Mouse (Mus musculus) bone marrow macrophage, adult 2 months (primary cell): ENCODE measurements around the gene Asf1a. TPM values are rescaled to one million over a fixed set of nuclear protein-coding genes. Genes with fewer than 3 reads are reported as not detected.

Experiments used
- H3K27ac ChIP-seq: 2 replicates; pipeline ENCODE4 v1.5.1; 2012; ENCODE audit warnings: low read depth, low read length; ENCODE audit not compliant: insufficient read depth
- H3K4me1 ChIP-seq: 2 replicates; pipeline ENCODE4 v1.6.1; 2012; ENCODE audit warnings: low read length; ENCODE audit not compliant: control insufficient read depth, insufficient read depth
- H3K4me3 ChIP-seq: 2 replicates; pipeline ENCODE4 v1.5.1; 2012; ENCODE audit warnings: mild to moderate bottlenecking, low read length, moderate library complexity; ENCODE audit not compliant: insufficient read depth
- CTCF ChIP-seq: IDR thresholded peaks from 2 replicates; pipeline ENCODE4 v1.5.1; 2012; ENCODE audit warnings: low read depth, mild to moderate bottlenecking, low read length, moderate library complexity
- POLR2A ChIP-seq: IDR thresholded peaks from 2 replicates; pipeline ENCODE4 v1.6.1; 2012; ENCODE audit warnings: mild to moderate bottlenecking, low read depth, low read length, borderline replicate concordance
- polyA plus RNA-seq: library from polyadenylated mRNA; stranded (reverse); fragments of >200 nt; gene quantifications from 2 replicates; pipeline ENCODE4 v1.2.4, GENCODE M21; 2012; ENCODE audit not compliant: missing spikeins, insufficient read depth, insufficient read length

Gene Asf1a
- polyA plus RNA-seq: 17.4 and 17.9 TPM in 2 replicates

- Histone ChIP-seq H3K4me3 (peak within 1 kb of the TSS; percentile 74), H3K4me1 (peaks cover 15% of the 10 kb centered on the region), H3K27ac (peak within 1 kb of the TSS; percentile 76)
- TF ChIP-seq CTCF: no peak
- TF ChIP-seq POLR2A: no peak
Measured at GRCm38 (mm10) chr10:53596677-53597120, at the start of gene Asf1a. Asf1a (plus strand) TSS chr10:53596757.

GRCm38 (mm10) chr10:53562001-53562400 lies 34.6 kb upstream of the Asf1a start:
- no peak for TF ChIP-seq CTCF
- no peak for TF ChIP-seq POLR2A
- no peak overlapping the region for H3K4me3 ChIP-seq
- H3K4me1 ChIP-seq: no peaks in the 10 kb centered on the region
- H3K27ac ChIP-seq: no peak overlapping the region

DNA sequence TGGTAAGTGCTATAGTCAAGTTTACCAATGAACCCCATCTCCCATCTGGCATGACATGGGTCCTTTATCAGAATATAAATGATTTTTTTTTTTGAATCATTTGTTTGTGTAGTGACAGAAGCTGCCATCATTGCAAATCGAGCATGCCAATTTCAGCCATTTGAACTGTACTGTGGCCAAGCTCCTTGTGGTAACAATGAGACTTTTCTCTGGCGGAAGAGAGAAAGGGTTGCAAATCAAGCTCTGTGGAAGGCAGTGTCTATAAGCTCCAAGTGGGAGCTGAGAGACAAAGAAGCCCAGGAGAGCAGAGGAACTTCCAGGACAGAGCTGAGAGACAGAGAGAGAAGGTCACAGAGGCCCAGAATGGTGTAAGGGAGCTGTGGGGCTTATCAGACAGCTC lies 31.0 kb upstream of the Asf1a start:
- no peaks in the 10 kb centered on the region for H3K4me1 ChIP-seq
- H3K4me3 ChIP-seq: no peak overlapping the region
- TF ChIP-seq CTCF: no peak
- TF ChIP-seq POLR2A: no peak
- no peak overlapping the region for H3K27ac ChIP-seq

DNA sequence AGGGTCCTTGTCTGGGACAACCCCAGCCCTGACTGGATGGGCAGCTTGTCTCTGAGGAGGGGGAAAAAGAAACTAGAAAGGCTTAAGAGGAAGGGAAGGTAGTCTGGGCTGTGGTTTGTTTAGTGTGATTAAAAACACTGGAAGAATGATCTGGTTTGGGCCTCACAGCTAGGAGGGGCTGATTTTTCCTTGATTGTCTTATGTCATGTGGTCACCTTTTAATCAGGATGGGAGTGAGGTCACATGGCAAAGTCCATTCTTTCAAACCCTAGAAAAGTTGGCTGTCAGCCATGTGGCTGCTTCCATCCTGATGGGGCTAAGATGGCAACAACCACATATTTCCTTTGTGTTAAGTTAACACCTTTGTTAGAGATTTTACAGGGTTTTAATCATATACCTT lies 28.0 kb upstream of the Asf1a start:
- Histone ChIP-seq H3K27ac (no peak overlapping the region), H3K4me3 (no peak overlapping the region), H3K4me1 (no peaks in the 10 kb centered on the region)
- TF ChIP-seq POLR2A (no peak), CTCF (no peak)

GRCm38 (mm10) chr10:53580137-53580536 lies 16.4 kb upstream of the Asf1a start:
- H3K27ac ChIP-seq: no peak overlapping the region
- no peaks in the 10 kb centered on the region for H3K4me1 ChIP-seq
- H3K4me3 ChIP-seq: no peak overlapping the region
- TF ChIP-seq CTCF: no peak
- TF ChIP-seq POLR2A: no peak

- no peaks in the 10 kb centered on the region for H3K4me1 ChIP-seq
- TF ChIP-seq POLR2A (no peak), CTCF (no peak)
- no peak overlapping the region for H3K4me3 ChIP-seq
Measured at GRCm38 (mm10) chr10:53580621-53581081, 15.9 kb upstream of the Asf1a start.

GRCm38 (mm10) chr10:53581087-53581486 lies 15.5 kb upstream of the Asf1a start:
- H3K4me3 ChIP-seq: no peak overlapping the region
- TF ChIP-seq POLR2A (no peak), CTCF (no peak)
- no peaks in the 10 kb centered on the region for H3K4me1 ChIP-seq
- no peak overlapping the region for H3K27ac ChIP-seq

More at GRCm38 (mm10) chr10:53580621-53581081, 15.9 kb upstream of the Asf1a start:
- no peak overlapping the region for H3K27ac ChIP-seq

- no peak overlapping the region for H3K27ac ChIP-seq
- H3K4me1 ChIP-seq: no peaks in the 10 kb centered on the region
- H3K4me3 ChIP-seq: no peak overlapping the region
- TF ChIP-seq POLR2A: no peak
- TF ChIP-seq CTCF: no peak
Measured at GRCm38 (mm10) chr10:53585777-53586176, 10.8 kb upstream of the Asf1a start.

GRCm38 (mm10) chr10:53595744-53596676 lies 547 bp upstream of the Asf1a start:
- TF ChIP-seq CTCF (no peak), POLR2A (no peak)
- Histone ChIP-seq H3K4me3 (peak overlapping the region; percentile 74), H3K4me1 (peaks cover 15% of the 10 kb centered on the region), H3K27ac (peak overlapping the region; percentile 76)

DNA sequence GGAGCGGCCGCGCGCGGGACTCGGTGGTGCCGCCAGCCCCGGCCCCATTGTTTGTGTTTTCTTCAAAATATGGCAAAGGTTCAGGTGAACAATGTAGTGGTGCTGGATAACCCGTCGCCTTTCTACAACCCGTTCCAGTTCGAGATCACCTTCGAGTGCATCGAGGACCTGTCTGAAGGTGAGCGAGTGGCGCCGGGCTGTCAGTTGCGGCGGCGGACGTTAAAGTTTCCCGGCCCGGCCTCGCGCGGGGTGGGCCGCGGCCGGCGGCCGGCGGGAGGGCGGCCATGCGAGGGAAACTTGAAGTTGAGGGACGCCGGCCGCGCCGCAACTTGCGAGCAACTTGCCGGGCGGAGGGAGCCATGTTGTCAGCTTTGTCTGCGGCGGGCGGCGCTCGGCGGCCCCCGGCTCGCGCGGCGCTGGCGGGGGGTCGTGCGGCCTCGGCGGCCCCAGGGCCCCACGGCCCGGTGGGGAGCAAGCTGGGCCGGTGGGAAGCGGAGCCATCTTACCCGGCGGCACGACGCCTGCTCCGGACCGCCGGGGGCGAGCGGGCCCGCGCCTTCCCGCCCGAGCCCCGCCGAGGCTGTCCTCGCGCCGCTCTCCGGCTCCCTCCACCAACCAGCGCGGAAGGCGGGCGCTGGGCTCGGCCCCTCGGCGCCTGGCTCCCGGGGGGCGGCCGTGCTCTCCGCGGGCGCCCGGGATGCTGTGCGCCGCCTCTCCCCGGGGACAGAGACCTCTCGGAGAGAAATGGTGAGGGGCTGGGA lies 744 bp downstream of the Asf1a start:
- Histone ChIP-seq H3K27ac (peak overlapping the region; percentile 68), H3K4me1 (peaks cover 15% of the 10 kb centered on the region), H3K4me3 (peak overlapping the region; percentile 64)
- TF ChIP-seq CTCF (no peak), POLR2A (no peak)
